Mouse (Mus musculus) heart, embryonic 11.5 days (tissue): ENCODE results near the gene Chrd. TPM values are rescaled to one million over a fixed set of nuclear protein-coding genes. Genes with fewer than 3 reads are reported as not detected.

Experiments
- ATAC-seq: fragments of 200-750 bp; cut with Nextera tagmentation; replicated peaks from 2 replicates; pipeline ENCODE4 v1.8.0; 2017; ENCODE audit warnings: moderate library complexity; ENCODE audit not compliant: insufficient number of reproducible peaks, low FRiP score, low TSS enrichment
- H3K27ac ChIP-seq: fragments of 300-500 bp; sonication (generic); 2 replicates; pipeline ENCODE4 v1.5.1; 2014; ENCODE audit warnings: mild to moderate bottlenecking, low read depth, low read length
- H3K27me3 ChIP-seq: fragments of 300-500 bp; sonication (generic); 2 replicates; pipeline ENCODE4 v1.6.1; 2014; ENCODE audit warnings: mild to moderate bottlenecking, low read length, mixed read lengths; ENCODE audit not compliant: control insufficient read depth, insufficient read depth
- H3K36me3 ChIP-seq: fragments of 300-500 bp; sonication (generic); 2 replicates; pipeline ENCODE4 v1.6.1; 2014; ENCODE audit warnings: mild to moderate bottlenecking, low read length, moderate library complexity, mixed read lengths; ENCODE audit not compliant: control insufficient read depth, insufficient read depth
- H3K4me1 ChIP-seq: fragments of 300-500 bp; sonication (generic); 2 replicates; pipeline ENCODE4 v1.6.1; 2014; ENCODE audit warnings: low read length; ENCODE audit not compliant: control insufficient read depth, insufficient read depth
- H3K4me2 ChIP-seq: fragments of 300-500 bp; sonication (generic); 2 replicates; pipeline ENCODE4 v1.6.1; 2014; ENCODE audit warnings: mild to moderate bottlenecking, moderate library complexity
- H3K4me3 ChIP-seq: fragments of 300-500 bp; sonication (generic); 2 replicates; pipeline ENCODE4 v1.5.1; 2014; ENCODE audit warnings: low read depth, low read length
- H3K9ac ChIP-seq: fragments of 300-500 bp; sonication (generic); 2 replicates; pipeline ENCODE4 v1.6.1; 2014; ENCODE audit warnings: mild to moderate bottlenecking, low read depth, low read length, moderate library complexity
- H3K9me3 ChIP-seq: fragments of 300-500 bp; sonication (generic); replicated peaks from 2 replicates; pipeline ENCODE4 v1.6.1; 2016; ENCODE audit warnings: low read length; ENCODE audit not compliant: control insufficient read depth
- WGBS: fragments of 180-500 bp; shearing (Covaris S2); extraction: QIAGEN DNeasy Blood & Tissue Kit; methylation state at CpG from one replicate; pipeline ENCODE4 v1.1.7; 2014; ENCODE audit not compliant: insufficient replicate concordance; 5-methylcytosine and 5-hydroxymethylcytosine counted together
- polyA plus RNA-seq: library from polyadenylated mRNA; unstranded; fragments of >200 nt; fragmentation: Nextera tagmentation; extraction: Ambion mirVana; gene quantifications from 2 replicates; pipeline ENCODE4 v1.2.1, GENCODE M21; 2014

The Chrd gene
- polyA plus RNA-seq, 1 experiment from 2014 or later: 0.42 TPM

DNA sequence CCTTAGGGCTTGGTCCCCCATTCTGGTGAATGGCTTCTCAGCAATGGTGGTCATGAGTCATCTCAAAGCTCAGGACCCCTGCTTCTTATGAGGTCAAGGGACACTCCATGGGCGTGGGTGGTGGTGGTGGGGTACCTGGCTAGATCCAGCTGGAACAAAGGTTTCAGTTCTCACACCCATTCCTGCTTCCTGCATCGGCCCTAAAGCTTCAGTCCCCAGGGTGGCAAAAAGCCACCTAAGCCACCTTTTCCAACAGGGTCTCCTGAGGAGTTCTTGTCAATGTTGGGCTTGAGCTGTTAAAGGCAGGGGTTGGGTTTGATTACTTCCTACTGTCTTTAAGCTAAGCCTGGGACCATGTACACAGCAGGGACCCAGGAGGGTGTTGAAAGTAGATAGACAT is 17.8 kb upstream of the Chrd start:
- 45% methylated on average over 2 of the region's 2 CpGs for WGBS
- Histone ChIP-seq H3K27me3 (no peaks in the 10 kb centered on the region), H3K9me3 (no peaks in the 10 kb centered on the region), H3K4me1 (peaks cover 27% of the 10 kb centered on the region), H3K9ac (peak overlapping the region; percentile 75), H3K4me2 (peak overlapping the region; percentile 90), H3K36me3 (no peaks in the 10 kb centered on the region; the same call in 1 of the 2 replicates), H3K4me3 (peak overlapping the region; percentile 61), H3K27ac (no peak overlapping the region)
- no peak for ATAC-seq

DNA sequence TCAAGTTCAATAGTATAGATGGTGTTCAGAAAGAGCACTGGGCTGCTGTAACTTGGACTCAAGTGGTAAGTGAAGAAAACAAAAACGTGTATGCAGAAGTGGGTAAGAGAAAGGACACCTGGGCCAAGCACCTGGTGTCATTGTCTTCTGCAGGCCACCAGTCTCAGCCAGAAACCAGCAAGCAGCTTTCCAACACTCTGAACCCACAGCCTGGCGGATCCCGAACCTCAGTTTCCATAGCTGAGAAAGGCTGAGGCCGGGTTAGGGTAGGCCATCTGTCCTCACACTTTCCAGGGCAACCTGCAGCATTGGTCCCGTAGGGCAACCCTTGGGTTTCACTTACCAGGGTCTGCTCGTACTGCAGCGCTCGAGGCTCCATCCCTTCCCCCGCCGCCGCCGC is 17.4 kb upstream of the Chrd start:
- peaks cover 4% of the 10 kb centered on the region; the same call in 1 of the 2 replicates for H3K36me3 ChIP-seq
- H3K9ac ChIP-seq: peak overlapping the region; percentile 75
- peak overlapping the region; percentile 61 for H3K4me3 ChIP-seq
- ATAC-seq: no peak
- no peaks in the 10 kb centered on the region for H3K9me3 ChIP-seq
- no peaks in the 10 kb centered on the region for H3K27me3 ChIP-seq
- H3K27ac ChIP-seq: peak overlapping the region; percentile 88
- peak overlapping the region; percentile 90 for H3K4me2 ChIP-seq
- H3K4me1 ChIP-seq: peaks cover 27% of the 10 kb centered on the region
- 2% methylated on average over 12 of the region's 12 CpGs for WGBS

DNA sequence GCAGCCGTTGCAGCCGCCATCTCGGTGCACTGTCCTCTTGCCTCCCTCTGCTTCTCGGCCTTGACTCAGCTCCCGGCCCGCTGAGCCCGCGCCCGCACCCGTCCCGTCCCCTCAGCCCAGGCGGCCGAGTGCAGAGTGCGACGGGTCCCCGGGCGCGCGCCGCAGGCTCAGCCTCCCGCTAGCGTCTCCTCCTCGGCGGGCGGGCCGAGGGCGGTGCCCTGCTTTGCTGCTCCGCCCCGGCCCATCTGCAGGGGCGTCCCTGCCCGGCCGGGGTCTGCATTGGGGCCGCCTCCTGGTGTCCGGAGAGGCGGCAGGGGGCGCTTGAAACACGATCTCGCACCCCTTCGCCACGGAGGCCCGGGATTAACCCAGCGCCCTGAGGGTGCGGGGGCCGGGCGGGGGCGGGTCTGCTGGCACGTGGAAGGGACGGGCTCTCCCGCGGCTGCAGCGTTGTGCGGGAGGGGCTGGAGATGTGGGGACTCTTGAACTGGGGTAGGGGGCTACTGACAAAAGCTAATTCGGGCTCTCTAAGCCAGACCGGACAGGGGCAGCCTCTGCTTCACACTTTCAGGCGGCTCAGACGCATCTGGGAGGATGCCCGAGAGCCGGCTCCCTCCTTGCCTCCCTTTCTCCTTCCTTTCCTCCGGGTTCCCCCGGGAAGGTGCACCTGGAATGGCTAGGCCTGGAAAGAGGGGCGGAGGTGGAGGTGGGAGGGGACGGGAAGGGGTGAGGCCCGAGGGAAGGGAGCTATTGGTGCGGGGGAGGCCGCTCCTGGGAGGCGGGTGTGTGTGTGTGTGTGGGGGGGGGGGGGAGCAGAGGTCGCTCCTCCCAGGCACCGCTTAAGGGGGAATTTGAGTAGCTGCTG is 16.7 kb upstream of the Chrd start:
- WGBS: 0% methylated on average over 45 of the region's 68 CpGs
- ATAC-seq: peak; percentile 74
- Histone ChIP-seq H3K27me3 (no peaks in the 10 kb centered on the region), H3K4me1 (peaks cover 27% of the 10 kb centered on the region), H3K4me3 (peak overlapping the region; percentile 61), H3K36me3 (peaks cover 4% of the 10 kb centered on the region; the same call in 1 of the 2 replicates), H3K4me2 (peak overlapping the region; percentile 90), H3K9me3 (no peaks in the 10 kb centered on the region), H3K9ac (peak overlapping the region; percentile 75), H3K27ac (peak overlapping the region; percentile 88)

DNA sequence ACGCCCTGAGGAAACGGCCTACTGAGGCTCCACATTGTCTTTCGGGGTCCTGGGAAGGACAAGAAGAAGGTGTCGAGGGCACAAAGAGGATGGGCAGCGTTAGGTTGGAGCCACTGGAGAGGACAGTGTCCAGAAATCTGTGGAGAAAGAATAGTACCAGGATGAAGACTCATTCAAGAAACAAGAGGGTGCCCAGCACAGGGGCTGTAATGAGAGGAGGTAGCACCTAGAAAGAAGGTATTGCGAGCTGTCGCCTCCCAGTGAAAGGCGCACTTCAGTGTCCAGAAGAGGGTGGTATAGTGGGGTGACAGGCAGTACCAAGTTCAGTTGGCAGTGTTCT is 16.1 kb upstream of the Chrd start:
- ATAC-seq: no peak
- Histone ChIP-seq H3K4me2 (peak overlapping the region; percentile 90), H3K27me3 (no peaks in the 10 kb centered on the region), H3K27ac (peak overlapping the region; percentile 88), H3K9ac (peak overlapping the region; percentile 75), H3K4me3 (peak overlapping the region; percentile 61), H3K4me1 (peaks cover 27% of the 10 kb centered on the region), H3K36me3 (peaks cover 9% of the 10 kb centered on the region; the same call in 1 of the 2 replicates), H3K9me3 (no peaks in the 10 kb centered on the region)
- WGBS: 0% methylated on average over 8 of the region's 8 CpGs

DNA sequence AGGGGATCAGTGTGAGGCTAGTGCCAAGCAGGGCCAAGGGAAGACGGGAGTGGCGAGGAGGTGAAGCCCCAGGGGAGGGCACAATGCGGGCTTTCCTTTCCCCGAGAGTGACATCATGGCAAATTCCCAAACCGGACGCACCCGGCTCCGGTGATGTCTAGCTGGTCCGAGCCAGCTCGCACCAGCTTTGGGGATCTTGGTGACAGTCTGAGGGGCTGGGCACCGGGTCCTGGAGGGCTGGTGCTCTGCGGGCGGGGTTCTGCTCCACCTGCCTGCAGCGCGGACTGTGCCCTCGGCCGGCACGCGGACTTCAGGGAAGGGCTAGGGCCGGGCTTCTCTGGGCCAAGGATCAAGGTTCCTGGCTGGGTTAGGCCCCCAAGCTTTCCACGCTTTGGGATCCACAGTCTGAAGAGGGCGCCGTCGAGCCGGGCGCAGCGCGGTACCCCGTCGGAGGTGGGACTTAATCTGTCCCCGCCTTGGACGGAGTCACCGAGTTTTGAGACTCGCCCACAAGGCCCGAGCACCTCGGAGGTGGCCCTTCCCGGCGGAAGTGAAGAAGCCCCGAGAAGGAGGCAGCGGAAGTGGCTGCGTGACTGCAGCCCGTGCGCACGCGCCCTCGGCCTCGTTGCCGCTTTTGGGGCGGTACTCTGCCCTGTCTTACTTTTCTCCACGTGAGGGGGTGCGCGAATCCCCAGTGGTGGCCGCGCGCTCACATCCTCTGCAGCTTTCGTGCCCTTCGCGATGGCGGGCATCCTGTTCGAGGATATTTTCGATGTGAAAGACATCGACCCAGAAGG is 15.5 kb upstream of the Chrd start, which contains the start of the genes Polr2h and Clcn2:
Gene Polr2h, plus strand, starts transcription at position 485 of the 797 bp plus-strand sequence.
Gene Clcn2, minus strand, starts transcription at position 566 of the 797 bp plus-strand sequence.
- Histone ChIP-seq H3K27ac (peak within 1 kb of the TSS; percentile 88), H3K9ac (peak within 1 kb of the TSS; percentile 75), H3K27me3 (no peaks in the 10 kb centered on the region), H3K36me3 (peaks cover 11% of the 10 kb centered on the region; the same call in 1 of the 2 replicates), H3K4me1 (peaks cover 27% of the 10 kb centered on the region), H3K4me3 (peak within 1 kb of the TSS; percentile 61), H3K4me2 (peak within 1 kb of the TSS; percentile 90), H3K9me3 (no peaks in the 10 kb centered on the region)
- peak; percentile 79 for ATAC-seq
- WGBS: under 1% methylated on average over 62 of the region's 62 CpGs

DNA sequence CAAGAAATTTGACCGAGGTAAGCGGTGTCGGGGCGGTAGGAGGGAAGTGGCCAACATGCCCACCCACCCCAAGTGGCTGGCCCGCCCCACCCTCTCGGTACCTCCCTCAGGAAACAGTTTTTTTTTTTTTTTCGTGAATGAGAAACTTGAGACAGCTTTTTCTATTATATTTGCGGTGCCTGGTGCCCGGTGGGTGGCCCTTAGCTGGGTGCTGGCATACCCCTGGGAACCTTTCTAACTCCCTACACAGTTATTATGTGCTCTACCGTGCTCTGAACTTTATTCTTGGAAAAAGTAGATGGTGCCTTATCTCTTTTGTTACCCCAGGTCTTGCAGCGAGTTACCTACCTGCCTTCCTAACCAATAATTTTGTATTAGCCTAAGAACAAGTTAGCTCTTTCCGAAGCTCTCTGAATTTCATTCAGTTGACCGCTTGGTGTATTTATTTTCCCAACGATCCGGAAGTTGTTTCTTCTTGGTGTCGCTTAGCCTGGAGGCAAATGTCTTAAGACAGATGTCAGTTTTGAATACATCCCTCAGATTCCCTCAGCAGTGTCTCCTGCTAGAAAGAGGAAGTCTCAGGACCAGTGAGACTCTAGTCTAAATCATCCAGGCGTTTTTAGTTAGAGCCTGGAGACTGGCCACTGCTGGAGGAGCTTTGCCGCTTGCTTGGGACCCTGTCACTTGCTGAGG is 14.8 kb upstream of the Chrd start:
- Histone ChIP-seq H3K4me1 (peaks cover 27% of the 10 kb centered on the region), H3K9ac (peak overlapping the region; percentile 75), H3K4me2 (peak overlapping the region; percentile 90), H3K27ac (peak overlapping the region; percentile 88), H3K9me3 (no peaks in the 10 kb centered on the region), H3K4me3 (peak overlapping the region; percentile 61), H3K36me3 (peaks cover 11% of the 10 kb centered on the region; the same call in 1 of the 2 replicates), H3K27me3 (no peaks in the 10 kb centered on the region)
- WGBS: 3% methylated on average over 18 of the region's 18 CpGs
- peak; percentile 12; the same call in 1 of the 2 replicates for ATAC-seq

DNA sequence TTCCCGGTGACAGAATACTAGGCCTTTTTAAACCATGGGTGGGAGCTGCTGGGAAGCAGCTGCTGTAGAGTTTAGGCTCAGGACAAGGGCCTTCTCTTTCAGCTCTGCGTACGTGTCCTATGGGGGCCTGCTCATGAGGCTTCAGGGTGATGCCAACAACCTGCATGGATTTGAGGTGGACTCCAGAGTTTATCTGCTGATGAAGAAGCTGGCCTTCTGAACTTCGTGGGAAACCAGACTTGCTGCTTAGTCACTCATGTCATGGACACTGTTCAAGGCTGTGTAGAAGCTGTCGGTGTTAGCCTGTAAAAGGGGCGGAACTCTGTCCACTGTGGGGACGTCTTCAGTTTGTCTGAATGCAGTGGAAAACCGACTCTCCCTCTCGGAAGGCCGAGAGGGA is 11.1 kb upstream of the Chrd start:
- H3K4me1 ChIP-seq: peaks cover 7% of the 10 kb centered on the region; the same call in 1 of the 2 replicates
- no peak overlapping the region for H3K9ac ChIP-seq
- no peak overlapping the region for H3K27ac ChIP-seq
- 74% methylated on average over 10 of the region's 10 CpGs for WGBS
- H3K4me3 ChIP-seq: no peak overlapping the region
- 0 out of 2 replicates have a peak, but pooled peaks cover 3% of the 10 kb centered on the region for H3K27me3 ChIP-seq
- ATAC-seq: no peak
- H3K36me3 ChIP-seq: peaks cover 11% of the 10 kb centered on the region; the same call in 1 of the 2 replicates
- H3K4me2 ChIP-seq: no peak overlapping the region
- H3K9me3 ChIP-seq: no peaks in the 10 kb centered on the region

DNA sequence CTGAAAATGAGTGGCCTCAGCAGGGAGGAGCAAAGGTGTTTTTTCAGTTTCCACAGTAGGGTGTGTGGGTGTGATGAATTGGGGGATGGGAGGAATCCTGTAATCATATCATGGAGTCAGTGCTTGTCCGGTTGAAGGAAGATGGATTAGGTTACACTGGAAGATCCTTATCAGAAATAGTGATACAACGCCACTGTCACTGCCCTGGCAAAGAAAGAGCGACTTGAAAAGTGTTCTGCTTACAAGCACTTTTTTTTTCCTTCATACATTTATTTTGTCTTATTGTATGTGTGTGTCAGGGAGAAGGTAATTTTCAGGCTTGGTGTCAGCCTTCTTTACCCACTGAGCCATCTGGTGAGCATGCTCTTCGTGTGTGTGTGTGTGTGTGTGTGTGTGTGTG is 10.2 kb upstream of the Chrd start:
- H3K4me1 ChIP-seq: peaks cover 5% of the 10 kb centered on the region; the same call in 1 of the 2 replicates
- 0 out of 2 replicates have a peak, but pooled peaks cover 3% of the 10 kb centered on the region for H3K27me3 ChIP-seq
- H3K9me3 ChIP-seq: no peaks in the 10 kb centered on the region
- 47% methylated on average over 4 of the region's 4 CpGs for WGBS
- no peak for ATAC-seq
- H3K9ac ChIP-seq: no peak overlapping the region
- no peak overlapping the region for H3K4me3 ChIP-seq
- no peak overlapping the region for H3K27ac ChIP-seq
- H3K36me3 ChIP-seq: peaks cover 11% of the 10 kb centered on the region; the same call in 1 of the 2 replicates
- no peak overlapping the region for H3K4me2 ChIP-seq
